Mouse (Mus musculus) limb, embryonic 14.5 days (tissue): ENCODE results near the gene Mettl16. TPM values are rescaled to one million over a fixed set of nuclear protein-coding genes. Genes with fewer than 3 reads are reported as not detected.
A peak's percentile ranks its signal among the peaks of the same experiment; 100 is the strongest.

Experiments used
- ATAC-seq: fragments of 200-750 bp; cut with Nextera tagmentation; 2 replicates; pipeline ENCODE4 v1.8.0; 2017; ENCODE audit warnings: low read depth, moderate number of reproducible peaks, moderate TSS enrichment; ENCODE audit not compliant: low FRiP score
- DNase-seq: peaks from one replicate; pipeline ENCODE4 v3.0.0-alpha.2; 2015; ENCODE audit warnings: low spot score
- H3K27ac ChIP-seq: fragments of 300-500 bp; sonication (generic); replicated peaks from 2 replicates; pipeline ENCODE4 v1.5.1; 2014; ENCODE audit warnings: low read depth, mild to moderate bottlenecking, low read length, moderate library complexity, mixed read lengths
- H3K27me3 ChIP-seq: fragments of 300-500 bp; sonication (generic); 2 replicates; pipeline ENCODE4 v1.6.1; 2014; ENCODE audit warnings: low read length, mixed read lengths; ENCODE audit not compliant: control insufficient read depth, insufficient read depth
- H3K36me3 ChIP-seq: fragments of 300-500 bp; sonication (generic); 2 replicates; pipeline ENCODE4 v1.6.1; 2014; ENCODE audit warnings: mild to moderate bottlenecking, low read length, moderate library complexity, mixed read lengths; ENCODE audit not compliant: control insufficient read depth, insufficient read depth
- H3K4me1 ChIP-seq: fragments of 300-500 bp; sonication (generic); 2 replicates; pipeline ENCODE4 v1.6.1; 2014; ENCODE audit warnings: antibody characterized with exemption, low read length, mixed read lengths; ENCODE audit not compliant: control insufficient read depth, insufficient read depth
- H3K4me2 ChIP-seq: fragments of 300-500 bp; sonication (generic); replicated peaks from 2 replicates; pipeline ENCODE4 v1.6.1; 2014; ENCODE audit warnings: low read depth, mild to moderate bottlenecking, low read length, moderate library complexity; ENCODE audit not compliant: severe bottlenecking
- H3K4me3 ChIP-seq: fragments of 300-500 bp; sonication (generic); replicated peaks from 2 replicates; pipeline ENCODE4 v1.5.1; 2014; ENCODE audit warnings: low read length
- H3K9ac ChIP-seq: fragments of 300-500 bp; sonication (generic); 2 replicates; pipeline ENCODE4 v1.6.1; 2014; ENCODE audit warnings: mild to moderate bottlenecking, low read depth, low read length, moderate library complexity; ENCODE audit not compliant: severe bottlenecking
- H3K9me3 ChIP-seq: fragments of 300-500 bp; sonication (generic); 2 replicates; pipeline ENCODE4 v1.6.1; 2016; ENCODE audit warnings: low read length; ENCODE audit not compliant: control insufficient read depth
- POLR2A ChIP-seq: fragments of 200-500 bp; IDR thresholded peaks from 2 replicates; pipeline ENCODE4 v1.8.0; 2012; ENCODE audit warnings: inconsistent platforms, mild to moderate bottlenecking, moderate library complexity, borderline replicate concordance; ENCODE audit not compliant: insufficient read depth, insufficient read length; ENCODE audit errors: extremely low read depth
- WGBS: fragments of 180-500 bp; shearing (Covaris S2); extraction: QIAGEN DNeasy Blood & Tissue Kit; methylation state at CpG from one replicate; pipeline ENCODE4 v1.1.7; 2014; 5-methylcytosine and 5-hydroxymethylcytosine counted together
- polyA plus RNA-seq, 2 experiments: library from polyadenylated mRNA; depleted of rRNA in 1 of 2; stranded (reverse) in 1 of 2; unstranded in 1 of 2; fragments of >200 nt; fragmentation: Nextera tagmentation in 1 of 2; extraction: Ambion mirVana in 1 of 2; gene quantifications; 2 replicates each; pipeline versions ENCODE4 v1.2.1 to v1.2.3; 2012 to 2014

The Mettl16 gene
- polyA plus RNA-seq, 2 experiments, result 17.0 to 30.9 TPM

GRCm38 (mm10) chr11:74845784-74846183 is 75.2 kb downstream of the Mettl16 start:
- H3K4me3 ChIP-seq, result no peak overlapping the region
- no peak overlapping the region for H3K27ac ChIP-seq
- WGBS, result 76% methylated on average over 3 of the region's 3 CpGs
- peaks cover 4% of the 10 kb centered on the region; the same call in 1 of the 2 replicates for H3K9me3 ChIP-seq
- no peak overlapping the region for H3K9ac ChIP-seq
- H3K36me3 ChIP-seq, result peaks cover 44% of the 10 kb centered on the region
- TF ChIP-seq POLR2A, result no peak
- H3K4me2 ChIP-seq, result no peak overlapping the region
- no peak for DNase-seq
- H3K4me1 ChIP-seq, result no peaks in the 10 kb centered on the region
- ATAC-seq, result no peak
- H3K27me3 ChIP-seq, result no peaks in the 10 kb centered on the region

GRCm38 (mm10) chr11:74847919-74848521 is 77.4 kb downstream of the Mettl16 start:
- DNase-seq (peak; percentile 66), ATAC-seq (peak; percentile 20; the same call in 1 of the 2 replicates)
- no peak for TF ChIP-seq POLR2A
- Histone ChIP-seq H3K9me3 (peaks cover 4% of the 10 kb centered on the region; the same call in 1 of the 2 replicates), H3K27me3 (no peaks in the 10 kb centered on the region), H3K9ac (no peak overlapping the region), H3K4me2 (no peak overlapping the region), H3K4me3 (no peak overlapping the region), H3K27ac (no peak overlapping the region), H3K36me3 (peaks cover 24% of the 10 kb centered on the region), H3K4me1 (no peaks in the 10 kb centered on the region)
- 7% methylated on average over 13 of the region's 13 CpGs for WGBS

- Histone ChIP-seq H3K9me3 (no peaks in the 10 kb centered on the region), H3K4me1 (no peaks in the 10 kb centered on the region), H3K4me2 (no peak overlapping the region), H3K27ac (no peak overlapping the region), H3K27me3 (no peaks in the 10 kb centered on the region), H3K4me3 (no peak overlapping the region), H3K9ac (no peak overlapping the region), H3K36me3 (no peaks in the 10 kb centered on the region)
- no peak for TF ChIP-seq POLR2A
- WGBS, result 76% methylated on average over 14 of the region's 14 CpGs
- ATAC-seq, result no peak
- DNase-seq, result no peak
Measured at GRCm38 (mm10) chr11:74850998-74851661, 80.5 kb downstream of the Mettl16 start.

GRCm38 (mm10) chr11:74857756-74858155 is 87.1 kb downstream of the Mettl16 start:
- no peaks in the 10 kb centered on the region for H3K9me3 ChIP-seq
- no peak for TF ChIP-seq POLR2A
- DNase-seq (no peak), ATAC-seq (no peak)
- no peak overlapping the region for H3K9ac ChIP-seq
- H3K36me3 ChIP-seq, result no peaks in the 10 kb centered on the region
- no peak overlapping the region for H3K4me2 ChIP-seq
- H3K4me1 ChIP-seq, result no peaks in the 10 kb centered on the region
- H3K4me3 ChIP-seq, result no peak overlapping the region
- no peak overlapping the region for H3K27ac ChIP-seq
- WGBS, result 79% methylated on average over 9 of the region's 9 CpGs
- H3K27me3 ChIP-seq, result no peaks in the 10 kb centered on the region

- no peak for TF ChIP-seq POLR2A
- Histone ChIP-seq H3K4me2 (no peak overlapping the region), H3K9ac (no peak overlapping the region), H3K36me3 (no peaks in the 10 kb centered on the region), H3K4me1 (no peaks in the 10 kb centered on the region), H3K27me3 (no peaks in the 10 kb centered on the region), H3K4me3 (no peak overlapping the region), H3K27ac (no peak overlapping the region), H3K9me3 (no peaks in the 10 kb centered on the region)
- 79% methylated on average over 5 of the region's 5 CpGs for WGBS
- DNase-seq, result no peak
- ATAC-seq, result no peak
Measured at GRCm38 (mm10) chr11:74862129-74862528, 91.5 kb downstream of the Mettl16 start.

- Histone ChIP-seq H3K4me1 (no peaks in the 10 kb centered on the region), H3K4me2 (no peak overlapping the region), H3K36me3 (no peaks in the 10 kb centered on the region), H3K4me3 (no peak overlapping the region), H3K9me3 (no peaks in the 10 kb centered on the region), H3K27ac (no peak overlapping the region), H3K9ac (no peak overlapping the region), H3K27me3 (no peaks in the 10 kb centered on the region)
- DNase-seq (no peak), ATAC-seq (no peak)
- 24% methylated on average over 11 of the region's 11 CpGs for WGBS
- TF ChIP-seq POLR2A, result no peak
Measured at GRCm38 (mm10) chr11:74863471-74863870, 92.8 kb downstream of the Mettl16 start.
